In the genomic region with DNA sequence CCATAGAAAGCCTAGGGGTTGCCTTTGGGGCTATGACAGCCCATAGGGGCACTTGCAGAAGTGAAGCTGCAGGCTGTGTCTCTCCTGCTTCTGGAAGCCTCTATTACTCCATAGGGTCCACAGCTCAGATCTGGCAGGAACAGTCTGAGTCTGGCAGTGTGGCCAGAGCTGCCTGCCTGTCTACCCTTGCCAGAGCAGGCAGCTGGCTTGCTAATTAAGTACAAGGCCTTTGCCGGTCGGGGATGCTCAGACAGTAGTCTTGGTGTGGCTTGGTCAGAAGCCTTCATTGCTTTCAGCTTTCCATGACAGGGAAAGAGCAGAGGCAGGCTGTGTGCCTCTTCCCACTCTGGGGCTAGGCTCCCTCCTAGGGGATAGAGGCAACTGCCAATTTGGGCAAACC, we compare ENCODE assay signal across 24 mouse cellular contexts. TPM values are rescaled to one million over a fixed set of nuclear protein-coding genes. Genes with fewer than 3 reads are reported as not detected.
A peak's percentile ranks its signal among the peaks of the same experiment; 100 is the strongest.
DNase-seq lines count a peak whose midpoint lies in the region; ATAC-seq and TF ChIP-seq lines count a peak whose summit lies in the region.
"Had no signal": no experiment of that assay in that cellular context is flagged by ENCODE, and none has a peak within 500 bp of the region (broad histone marks: within the 10 kb centered on the region; RNA-seq: fewer than 3 reads in every experiment).

No protein-coding gene starts in this region.

- no peaks in the 10 kb centered on the region for H3K27me3 ChIP-seq in cerebellum, adult 2 months (ENCODE audit: control insufficient read depth, insufficient read depth, low read length)
- no peaks in the 10 kb centered on the region for H3K27me3 ChIP-seq in hindbrain, embryonic 16.5 days (replicated peaks; ENCODE audit: control insufficient read depth, insufficient read depth, low read length)
- H3K27me3 ChIP-seq in hindbrain, embryonic 14.5 days (ENCODE audit: control insufficient read depth, insufficient read depth, low read length), result no peaks in the 10 kb centered on the region
- H3K27me3 ChIP-seq in midbrain, embryonic 14.5 days (ENCODE audit: control insufficient read depth, insufficient read depth, low read length), result no peaks in the 10 kb centered on the region
- H3K27me3 ChIP-seq in midbrain, embryonic 11.5 days (ENCODE audit: control insufficient read depth, insufficient read depth, low read length), result no peaks in the 10 kb centered on the region
- H3K27me3 ChIP-seq: embryonic facial prominence, embryonic 15.5 days; neural tube, embryonic 12.5 days; stomach, embryonic 15.5 days had no signal

- H3K27ac ChIP-seq in cerebellum, adult 2 months (ENCODE audit: insufficient read depth, low read length), result no peak overlapping the region
- H3K27ac ChIP-seq in hindbrain, embryonic 16.5 days (ENCODE audit: low read depth, low read length), result no peak overlapping the region
- H3K27ac ChIP-seq in hindbrain, embryonic 14.5 days, result no peak overlapping the region
- no peak overlapping the region for H3K27ac ChIP-seq in midbrain, embryonic 14.5 days (replicated peaks; ENCODE audit: low read depth, low read length)
- H3K27ac ChIP-seq in midbrain, embryonic 11.5 days (ENCODE audit: low read depth, low read length), result no peak overlapping the region
- H3K27ac ChIP-seq: embryonic facial prominence, embryonic 15.5 days; heart, adult 2 months; liver, embryonic 13.5 days; midbrain, embryonic 12.5 days; neural tube, embryonic 12.5 days; stomach, embryonic 15.5 days had no signal

- 34% methylated on average over 2 of the region's 2 CpGs for WGBS in cerebellum, adult 2 months
- 25% methylated on average over 2 of the region's 2 CpGs for WGBS in hindbrain, embryonic 16.5 days
- WGBS in hindbrain, embryonic 14.5 days, result 35% methylated on average over 2 of the region's 2 CpGs
- WGBS in midbrain, embryonic 14.5 days, result 57% methylated on average over 2 of the region's 2 CpGs
- WGBS in midbrain, embryonic 11.5 days, result 76% methylated on average over 2 of the region's 2 CpGs

- ATAC-seq in hindbrain, embryonic 16.5 days, result peak; percentile 78
- ATAC-seq in hindbrain, embryonic 14.5 days (ENCODE audit: low FRiP score), result no peak
- ATAC-seq in midbrain, embryonic 14.5 days (ENCODE audit: low FRiP score, low TSS enrichment), result no peak
- ATAC-seq in midbrain, embryonic 11.5 days (ENCODE audit: low FRiP score), result no peak
- ATAC-seq: CD4-positive, CD25-positive, alpha-beta regulatory T cell, adult 4 months; inflammation-experienced regulatory T-cells, adult 6 months had no signal

- no peak overlapping the region for H3K9ac ChIP-seq in hindbrain, embryonic 16.5 days (ENCODE audit: low read depth, low read length)
- H3K9ac ChIP-seq in hindbrain, embryonic 14.5 days, result no peak overlapping the region
- H3K9ac ChIP-seq in midbrain, embryonic 14.5 days (replicated peaks; ENCODE audit: low read length), result no peak overlapping the region
- H3K9ac ChIP-seq in midbrain, embryonic 11.5 days (ENCODE audit: low read length), result no peak overlapping the region
- H3K9ac ChIP-seq: embryonic facial prominence, embryonic 15.5 days; liver, embryonic 13.5 days; midbrain, embryonic 12.5 days; neural tube, embryonic 12.5 days; stomach, embryonic 15.5 days had no signal

- TF ChIP-seq POLR2A in cerebellum, adult 2 months (IDR thresholded peaks at IDR 0.05; ENCODE audit: borderline replicate concordance, insufficient read depth, low read length), result no peak
- TF ChIP-seq POLR2A in brain, embryonic 14.5 days (IDR thresholded peaks at IDR 0.05; ENCODE audit: borderline replicate concordance, extremely low read depth, insufficient read depth, insufficient read length, poor library complexity, severe bottlenecking), result no peak

- H3K36me3 ChIP-seq in hindbrain, embryonic 16.5 days (ENCODE audit: control insufficient read depth, insufficient read depth, low read length), result no peaks in the 10 kb centered on the region
- H3K36me3 ChIP-seq in hindbrain, embryonic 14.5 days (replicated peaks; ENCODE audit: control insufficient read depth, insufficient read depth), result no peaks in the 10 kb centered on the region
- no peaks in the 10 kb centered on the region for H3K36me3 ChIP-seq in midbrain, embryonic 14.5 days (ENCODE audit: control insufficient read depth, insufficient read depth, low read length)
- H3K36me3 ChIP-seq in midbrain, embryonic 11.5 days (ENCODE audit: control insufficient read depth, insufficient read depth, low read length), result no peaks in the 10 kb centered on the region
- H3K36me3 ChIP-seq: embryonic facial prominence, embryonic 15.5 days; liver, embryonic 13.5 days; midbrain, embryonic 12.5 days; neural tube, embryonic 12.5 days; stomach, embryonic 15.5 days had no signal

- H3K4me3 ChIP-seq in cerebellum, adult 2 months (replicated peaks; ENCODE audit: insufficient read depth, low read depth, low read length), result no peak overlapping the region
- no peak overlapping the region for H3K4me3 ChIP-seq in hindbrain, embryonic 16.5 days (ENCODE audit: low read length)
- no peak overlapping the region for H3K4me3 ChIP-seq in hindbrain, embryonic 14.5 days (replicated peaks; ENCODE audit: low read length)
- no peak overlapping the region for H3K4me3 ChIP-seq in midbrain, embryonic 14.5 days (replicated peaks; ENCODE audit: low read depth, low read length)
- H3K4me3 ChIP-seq in midbrain, embryonic 11.5 days (ENCODE audit: low read depth, low read length), result no peak overlapping the region
- H3K4me3 ChIP-seq: embryonic facial prominence, embryonic 15.5 days; heart, adult 2 months; liver, embryonic 13.5 days; midbrain, embryonic 12.5 days; neural tube, embryonic 12.5 days; stomach, embryonic 15.5 days had no signal

- no peaks in the 10 kb centered on the region for H3K9me3 ChIP-seq in hindbrain, embryonic 16.5 days (ENCODE audit: control insufficient read depth, low read length)
- H3K9me3 ChIP-seq in hindbrain, embryonic 14.5 days (ENCODE audit: control insufficient read depth, low read length), result no peaks in the 10 kb centered on the region
- no peaks in the 10 kb centered on the region for H3K9me3 ChIP-seq in midbrain, embryonic 14.5 days (ENCODE audit: control insufficient read depth, low read length)
- no peaks in the 10 kb centered on the region for H3K9me3 ChIP-seq in midbrain, embryonic 11.5 days (ENCODE audit: control insufficient read depth, low read length)
- H3K9me3 ChIP-seq: embryonic facial prominence, embryonic 15.5 days; liver, embryonic 13.5 days; midbrain, embryonic 12.5 days; neural tube, embryonic 12.5 days; stomach, embryonic 15.5 days had no signal

- peaks cover 6% of the 10 kb centered on the region for H3K4me1 ChIP-seq in cerebellum, adult 2 months (ENCODE audit: control insufficient read depth, insufficient read depth, low read length)
- H3K4me1 ChIP-seq in hindbrain, embryonic 16.5 days (ENCODE audit: control insufficient read depth, insufficient read depth, low read depth, low read length), result peaks cover 2% of the 10 kb centered on the region; the same call in 1 of the 2 replicates
- H3K4me1 ChIP-seq in hindbrain, embryonic 14.5 days (replicated peaks; ENCODE audit: control insufficient read depth, insufficient read depth, low read length), result no peaks in the 10 kb centered on the region
- no peaks in the 10 kb centered on the region for H3K4me1 ChIP-seq in midbrain, embryonic 14.5 days (ENCODE audit: control insufficient read depth, insufficient read depth, low read length)
- 0 out of 2 replicates have a peak, but pooled peaks cover 3% of the 10 kb centered on the region for H3K4me1 ChIP-seq in midbrain, embryonic 11.5 days (ENCODE audit: control insufficient read depth, insufficient read depth, low read length)
- H3K4me1 ChIP-seq: embryonic facial prominence, embryonic 15.5 days; liver, embryonic 13.5 days; stomach, embryonic 15.5 days had no signal

- TF ChIP-seq CTCF in cerebellum, adult 2 months (IDR thresholded peaks at IDR 0.05; ENCODE audit: borderline replicate concordance, insufficient read depth, low read depth, low read length), result no peak
- no peak for TF ChIP-seq CTCF in brain, embryonic 14.5 days (IDR thresholded peaks at IDR 0.05; ENCODE audit: borderline replicate concordance, extremely low read depth, insufficient read depth, insufficient read length)

- peak; percentile 20 to 29 for DNase-seq in cerebellum, postnatal 25 days
- no peak for DNase-seq in cerebellum, adult 2 months
- no peak for DNase-seq in hindbrain, embryonic 14.5 days (ENCODE audit: low spot score)
- DNase-seq in midbrain, embryonic 14.5 days, result peak; percentile 31
- DNase-seq in midbrain, embryonic 11.5 days (ENCODE audit: low spot score, missing footprints), result no peak
- peak; percentile 66 for DNase-seq in brain, embryonic 14.5 days (ENCODE audit: low read depth)
- no peak for DNase-seq in frontal cortex, adult 2 months (ENCODE audit: extremely low spot score in 1 of 2, low spot score in 1 of 2)
- DNase-seq: adrenal gland, postnatal 25 days; cerebellum, adult 11 months; gastrocnemius, postnatal 36 days; heart, adult 2 months; kidney, adult 18-20 months; kidney, postnatal 4 days; liver, embryonic 13.5 days; lung, adult 2 months; lung, postnatal 14 days; thymus, postnatal 25 days had no signal

- no peak overlapping the region for H3K4me2 ChIP-seq in hindbrain, embryonic 16.5 days (ENCODE audit: low read length)
- H3K4me2 ChIP-seq in hindbrain, embryonic 14.5 days (replicated peaks), result no peak overlapping the region
- no peak overlapping the region for H3K4me2 ChIP-seq in midbrain, embryonic 14.5 days (ENCODE audit: low read length)
- H3K4me2 ChIP-seq in midbrain, embryonic 11.5 days, result no peak overlapping the region
- H3K4me2 ChIP-seq: embryonic facial prominence, embryonic 15.5 days; liver, embryonic 13.5 days; midbrain, embryonic 12.5 days; neural tube, embryonic 12.5 days; stomach, embryonic 15.5 days had no signal

RNA-seq across cellular contexts. Expression of gene Chrnb4, which starts 7.2 kb away (rescaled TPM):
- 2.7 and 3.1 TPM in 2 replicates for polyA plus RNA-seq in cerebellum, adult 2 months (2012; rRNA removed)
- 1.5 and 1.6 TPM in 2 replicates for polyA plus RNA-seq in hindbrain, embryonic 16.5 days (2015; fragmentation: Nextera tagmentation; extraction: Ambion mirVana)
- polyA plus RNA-seq in hindbrain, embryonic 14.5 days (2014; fragmentation: Nextera tagmentation; extraction: Ambion mirVana), result 1.4 and 1.5 TPM in 2 replicates
- 1.5 and 1.9 TPM in 2 replicates for polyA plus RNA-seq in midbrain, embryonic 14.5 days (2014; fragmentation: Nextera tagmentation; extraction: Ambion mirVana)
- polyA plus RNA-seq in midbrain, embryonic 11.5 days (2014; fragmentation: Nextera tagmentation; extraction: Ambion mirVana), result 2.3 and 2.5 TPM in 2 replicates
- 1.4 and 2.1 TPM in 2 replicates for polyA plus RNA-seq in brain, embryonic 14.5 days (2012; rRNA removed)
- polyA plus RNA-seq in frontal cortex, adult 2 months (2012; rRNA removed), result 3.1 and 3.2 TPM in 2 replicates
- polyA plus RNA-seq: CD4-positive, CD25-positive, alpha-beta regulatory T cell, adult 4 months; inflammation-experienced regulatory T-cells, adult 6 months; liver, embryonic 13.5 days had no signal

RNA-seq across cellular contexts. Expression of gene Chrna3, which starts 15.0 kb away (rescaled TPM):
- 2.6 TPM in 2 replicates for polyA plus RNA-seq in cerebellum, adult 2 months (2012; rRNA removed)
- polyA plus RNA-seq in hindbrain, embryonic 16.5 days (2015; fragmentation: Nextera tagmentation; extraction: Ambion mirVana), result 18.8 and 20.2 TPM in 2 replicates
- polyA plus RNA-seq in hindbrain, embryonic 14.5 days (2014; fragmentation: Nextera tagmentation; extraction: Ambion mirVana), result 21.2 and 23.4 TPM in 2 replicates
- polyA plus RNA-seq in midbrain, embryonic 14.5 days (2014; fragmentation: Nextera tagmentation; extraction: Ambion mirVana), result 15.4 and 17.7 TPM in 2 replicates
- polyA plus RNA-seq in midbrain, embryonic 11.5 days (2014; fragmentation: Nextera tagmentation; extraction: Ambion mirVana), result 11.6 and 12.3 TPM in 2 replicates
- polyA plus RNA-seq in brain, embryonic 14.5 days (2012; rRNA removed), result 9.3 and 14.9 TPM in 2 replicates
- 2.1 and 2.9 TPM in 2 replicates for polyA plus RNA-seq in frontal cortex, adult 2 months (2012; rRNA removed)
- polyA plus RNA-seq: CD4-positive, CD25-positive, alpha-beta regulatory T cell, adult 4 months had no signal

Comparison
In these comparisons a context has a peak if more than half of its experiments do, and no peak if none do; other contexts are left out.
1. DNase-seq: peak in cerebellum, postnatal 25 days (2 of 2), midbrain, embryonic 14.5 days (single experiment) and brain, embryonic 14.5 days (single experiment); none in cerebellum, adult 2 months (0 of 2), hindbrain, embryonic 14.5 days (single experiment), midbrain, embryonic 11.5 days (single experiment) and frontal cortex, adult 2 months (0 of 2).